Mouse (Mus musculus) liver, postnatal 0 days (tissue): ENCODE measurements at regions not wholly inside any gene's neighbourhood (a gene's known extent, or its start where the extent isn't known, plus 50 kb on each side); places are given as distances from the start of the nearest gene placed in this dataset.

ENCODE experiments used
- CTCF ChIP-seq: sonication (generic); IDR thresholded peaks from 2 replicates; pipeline ENCODE4 v1.5.1; 2016; ENCODE audit warnings: antibody characterized with exemption, low read depth
- EP300 ChIP-seq: IDR thresholded peaks from 2 replicates; pipeline ENCODE4 v1.6.1; 2016; ENCODE audit warnings: antibody characterized with exemption, low read depth, mild to moderate bottlenecking

- no peak for TF ChIP-seq CTCF
- TF ChIP-seq EP300 = no peak
Observed at GRCm38 (mm10) chr3:77653881-77654280, 1579.8 kb downstream of the Fstl5 start.
